Mouse (Mus musculus) intestine, embryonic 15.5 days (tissue): Measurements from ENCODE around the gene Camsap1. TPM values are rescaled to one million over a fixed set of nuclear protein-coding genes. Genes with fewer than 3 reads are reported as not detected.

Experiments used
- ATAC-seq: fragments of 200-750 bp; cut with Nextera tagmentation; 2 replicates; pipeline ENCODE4 v1.8.0; 2017; ENCODE audit warnings: moderate TSS enrichment, moderate library complexity
- H3K27ac ChIP-seq: fragments of 300-500 bp; sonication (generic); 2 replicates; pipeline ENCODE4 v1.5.1; 2015; ENCODE audit warnings: mild to moderate bottlenecking, inconsistent platforms
- H3K27me3 ChIP-seq: fragments of 300-500 bp; sonication (generic); replicated peaks from 2 replicates; pipeline ENCODE4 v1.6.1; 2015; ENCODE audit warnings: inconsistent platforms
- H3K36me3 ChIP-seq: fragments of 300-500 bp; sonication (generic); 2 replicates; pipeline ENCODE4 v1.6.1; 2015; ENCODE audit warnings: inconsistent platforms
- H3K4me1 ChIP-seq: fragments of 300-500 bp; sonication (generic); replicated peaks from 2 replicates; pipeline ENCODE4 v1.6.1; 2015; ENCODE audit warnings: inconsistent platforms
- H3K4me2 ChIP-seq: fragments of 300-500 bp; sonication (generic); replicated peaks from 2 replicates; pipeline ENCODE4 v1.6.1; 2015; ENCODE audit warnings: mild to moderate bottlenecking, inconsistent platforms
- H3K4me3 ChIP-seq: fragments of 300-500 bp; sonication (generic); replicated peaks from 2 replicates; pipeline ENCODE4 v1.5.1; 2015; ENCODE audit warnings: inconsistent platforms
- H3K9ac ChIP-seq: fragments of 300-500 bp; sonication (generic); 2 replicates; pipeline ENCODE4 v1.6.1; 2015; ENCODE audit warnings: inconsistent platforms
- H3K9me3 ChIP-seq: fragments of 300-500 bp; sonication (generic); 2 replicates; pipeline ENCODE4 v1.6.1; 2016; ENCODE audit warnings: inconsistent platforms
- WGBS: fragments of 180-500 bp; shearing (Covaris S2); methylation state at CpG from one replicate; pipeline ENCODE4 v1.1.7; 2015; 5-methylcytosine and 5-hydroxymethylcytosine counted together
- polyA plus RNA-seq: library from polyadenylated mRNA; unstranded; fragments of >200 nt; fragmentation: Nextera tagmentation; extraction: Ambion mirVana; gene quantifications from 2 replicates; pipeline ENCODE4 v1.2.1, GENCODE M21; 2015

The Camsap1 gene
- polyA plus RNA-seq, 1 experiment from 2014 or later: 15.6 TPM

GRCm38 (mm10) chr2:25918408-25918807 lies 64.7 kb downstream of the Camsap1 start:
- H3K4me3 ChIP-seq: no peak overlapping the region
- H3K27me3 ChIP-seq: no peaks in the 10 kb centered on the region
- H3K36me3 ChIP-seq: no peaks in the 10 kb centered on the region
- WGBS: 80% methylated on average over 2 of the region's 2 CpGs
- peaks cover 8% of the 10 kb centered on the region for H3K4me1 ChIP-seq
- no peak for ATAC-seq
- H3K27ac ChIP-seq: no peak overlapping the region
- H3K9ac ChIP-seq: no peak overlapping the region
- no peaks in the 10 kb centered on the region for H3K9me3 ChIP-seq
- H3K4me2 ChIP-seq: no peak overlapping the region

GRCm38 (mm10) chr2:25914821-25915220 lies 68.3 kb downstream of the Camsap1 start:
- H3K27ac ChIP-seq: no peak overlapping the region
- H3K4me1 ChIP-seq: peaks cover 1% of the 10 kb centered on the region; the same call in 1 of the 2 replicates
- H3K4me3 ChIP-seq: no peak overlapping the region
- H3K9me3 ChIP-seq: no peaks in the 10 kb centered on the region
- WGBS: 86% methylated on average over 5 of the region's 5 CpGs
- H3K4me2 ChIP-seq: no peak overlapping the region
- no peak overlapping the region for H3K9ac ChIP-seq
- no peak for ATAC-seq
- no peaks in the 10 kb centered on the region for H3K36me3 ChIP-seq
- H3K27me3 ChIP-seq: no peaks in the 10 kb centered on the region

GRCm38 (mm10) chr2:25914201-25914600 lies 68.9 kb downstream of the Camsap1 start:
- no peak for ATAC-seq
- WGBS: 71% methylated on average over 4 of the region's 4 CpGs
- no peak overlapping the region for H3K27ac ChIP-seq
- H3K36me3 ChIP-seq: no peaks in the 10 kb centered on the region
- H3K27me3 ChIP-seq: no peaks in the 10 kb centered on the region
- H3K4me2 ChIP-seq: no peak overlapping the region
- no peak overlapping the region for H3K9ac ChIP-seq
- H3K9me3 ChIP-seq: no peaks in the 10 kb centered on the region
- no peaks in the 10 kb centered on the region for H3K4me1 ChIP-seq
- no peak overlapping the region for H3K4me3 ChIP-seq

GRCm38 (mm10) chr2:25913247-25913646 lies 69.8 kb downstream of the Camsap1 start:
- Histone ChIP-seq H3K27ac (no peak overlapping the region), H3K36me3 (no peaks in the 10 kb centered on the region), H3K4me2 (no peak overlapping the region), H3K27me3 (no peaks in the 10 kb centered on the region), H3K4me3 (no peak overlapping the region), H3K9me3 (no peaks in the 10 kb centered on the region), H3K4me1 (no peaks in the 10 kb centered on the region), H3K9ac (no peak overlapping the region)
- ATAC-seq: no peak
- 54% methylated on average over 2 of the region's 2 CpGs for WGBS

GRCm38 (mm10) chr2:25909872-25910271 lies 73.2 kb downstream of the Camsap1 start:
- 86% methylated on average over 12 of the region's 12 CpGs for WGBS

GRCm38 (mm10) chr2:25898970-25899369 lies 84.1 kb downstream of the Camsap1 start:
- Histone ChIP-seq H3K9me3 (no peaks in the 10 kb centered on the region), H3K36me3 (no peaks in the 10 kb centered on the region), H3K27me3 (no peaks in the 10 kb centered on the region), H3K27ac (no peak overlapping the region), H3K4me3 (no peak overlapping the region), H3K4me1 (no peaks in the 10 kb centered on the region), H3K4me2 (no peak overlapping the region), H3K9ac (no peak overlapping the region)
- 79% methylated on average over 9 of the region's 9 CpGs for WGBS
- ATAC-seq: no peak

More at GRCm38 (mm10) chr2:25909872-25910271, 73.2 kb downstream of the Camsap1 start:
- H3K9ac ChIP-seq: no peak overlapping the region
- no peak for ATAC-seq
- no peaks in the 10 kb centered on the region for H3K27me3 ChIP-seq
- no peak overlapping the region for H3K27ac ChIP-seq
- H3K4me1 ChIP-seq: no peaks in the 10 kb centered on the region
- H3K4me3 ChIP-seq: no peak overlapping the region
- H3K36me3 ChIP-seq: no peaks in the 10 kb centered on the region
- H3K9me3 ChIP-seq: no peaks in the 10 kb centered on the region
- H3K4me2 ChIP-seq: no peak overlapping the region

GRCm38 (mm10) chr2:25892440-25892839 lies 90.6 kb downstream of the Camsap1 start:
- WGBS: 83% methylated on average over 7 of the region's 7 CpGs
- H3K9me3 ChIP-seq: no peaks in the 10 kb centered on the region
- no peak overlapping the region for H3K9ac ChIP-seq

GRCm38 (mm10) chr2:25888144-25888543 lies 94.9 kb downstream of the Camsap1 start:
- Histone ChIP-seq H3K9ac (no peak overlapping the region), H3K9me3 (no peaks in the 10 kb centered on the region), H3K4me1 (no peaks in the 10 kb centered on the region), H3K4me2 (no peak overlapping the region), H3K4me3 (no peak overlapping the region), H3K36me3 (no peaks in the 10 kb centered on the region), H3K27me3 (no peaks in the 10 kb centered on the region), H3K27ac (no peak overlapping the region)
- ATAC-seq: no peak
- 54% methylated on average over 5 of the region's 5 CpGs for WGBS

More at GRCm38 (mm10) chr2:25892440-25892839, 90.6 kb downstream of the Camsap1 start:
- no peaks in the 10 kb centered on the region for H3K27me3 ChIP-seq
- H3K4me1 ChIP-seq: no peaks in the 10 kb centered on the region
- H3K36me3 ChIP-seq: no peaks in the 10 kb centered on the region
- no peak overlapping the region for H3K4me2 ChIP-seq
- ATAC-seq: no peak
- no peak overlapping the region for H3K27ac ChIP-seq
- H3K4me3 ChIP-seq: no peak overlapping the region

- Histone ChIP-seq H3K27ac (no peak overlapping the region), H3K27me3 (no peaks in the 10 kb centered on the region), H3K4me3 (no peak overlapping the region), H3K9ac (no peak overlapping the region), H3K4me1 (no peaks in the 10 kb centered on the region), H3K36me3 (no peaks in the 10 kb centered on the region), H3K4me2 (no peak overlapping the region), H3K9me3 (no peaks in the 10 kb centered on the region)
- 51% methylated on average over 8 of the region's 8 CpGs for WGBS
- ATAC-seq: no peak
These were observed 95.9 kb downstream of the Camsap1 start for GRCm38 (mm10) chr2:25887226-25887625.

GRCm38 (mm10) chr2:25884756-25885155 lies 98.3 kb downstream of the Camsap1 start:
- 87% methylated on average over 3 of the region's 3 CpGs for WGBS
- Histone ChIP-seq H3K9me3 (no peaks in the 10 kb centered on the region), H3K4me2 (no peak overlapping the region), H3K27ac (no peak overlapping the region), H3K4me1 (no peaks in the 10 kb centered on the region), H3K4me3 (no peak overlapping the region), H3K9ac (no peak overlapping the region), H3K27me3 (no peaks in the 10 kb centered on the region), H3K36me3 (no peaks in the 10 kb centered on the region)
- no peak for ATAC-seq

GRCm38 (mm10) chr2:25882276-25882675 lies 100.8 kb downstream of the Camsap1 start:
- Histone ChIP-seq H3K4me2 (no peak overlapping the region), H3K36me3 (no peaks in the 10 kb centered on the region), H3K9ac (no peak overlapping the region), H3K4me3 (no peak overlapping the region), H3K4me1 (peaks cover 6% of the 10 kb centered on the region; the same call in 1 of the 2 replicates), H3K9me3 (no peaks in the 10 kb centered on the region), H3K27me3 (peaks cover 21% of the 10 kb centered on the region), H3K27ac (no peak overlapping the region)
- no peak for ATAC-seq
- 21% methylated on average over 1 of the region's 1 CpGs for WGBS

GRCm38 (mm10) chr2:25879061-25879460 lies 104.0 kb downstream of the Camsap1 start:
- H3K36me3 ChIP-seq: no peaks in the 10 kb centered on the region
- ATAC-seq: no peak

GRCm38 (mm10) chr2:25878516-25878915 lies 104.6 kb downstream of the Camsap1 start:
- no peak overlapping the region; the same call in 1 of the 2 replicates for H3K4me3 ChIP-seq
- no peaks in the 10 kb centered on the region for H3K36me3 ChIP-seq
- no peaks in the 10 kb centered on the region for H3K9me3 ChIP-seq
- no peak overlapping the region for H3K4me2 ChIP-seq
- no peak overlapping the region for H3K27ac ChIP-seq
- peaks cover 6% of the 10 kb centered on the region; the same call in 1 of the 2 replicates for H3K4me1 ChIP-seq
- H3K27me3 ChIP-seq: peaks cover 25% of the 10 kb centered on the region
- H3K9ac ChIP-seq: no peak overlapping the region
- WGBS: 75% methylated on average over 2 of the region's 2 CpGs
- ATAC-seq: no peak

More at GRCm38 (mm10) chr2:25879061-25879460, 104.0 kb downstream of the Camsap1 start:
- WGBS: 56% methylated on average over 4 of the region's 4 CpGs
- H3K9me3 ChIP-seq: no peaks in the 10 kb centered on the region
- no peak overlapping the region for H3K4me3 ChIP-seq
- peaks cover 25% of the 10 kb centered on the region for H3K27me3 ChIP-seq
- H3K4me2 ChIP-seq: no peak overlapping the region
- no peak overlapping the region for H3K9ac ChIP-seq
- no peak overlapping the region for H3K27ac ChIP-seq
- H3K4me1 ChIP-seq: peaks cover 6% of the 10 kb centered on the region; the same call in 1 of the 2 replicates
